Mouse (Mus musculus): ENCODE results near the gene Sqstm1. TPM values are rescaled to one million over a fixed set of nuclear protein-coding genes. Genes with fewer than 3 reads are reported as not detected.

Gene Sqstm1
- total and polyA plus RNA-seq, 2 experiments from 2014 or later = 330 to 413 TPM

DNA sequence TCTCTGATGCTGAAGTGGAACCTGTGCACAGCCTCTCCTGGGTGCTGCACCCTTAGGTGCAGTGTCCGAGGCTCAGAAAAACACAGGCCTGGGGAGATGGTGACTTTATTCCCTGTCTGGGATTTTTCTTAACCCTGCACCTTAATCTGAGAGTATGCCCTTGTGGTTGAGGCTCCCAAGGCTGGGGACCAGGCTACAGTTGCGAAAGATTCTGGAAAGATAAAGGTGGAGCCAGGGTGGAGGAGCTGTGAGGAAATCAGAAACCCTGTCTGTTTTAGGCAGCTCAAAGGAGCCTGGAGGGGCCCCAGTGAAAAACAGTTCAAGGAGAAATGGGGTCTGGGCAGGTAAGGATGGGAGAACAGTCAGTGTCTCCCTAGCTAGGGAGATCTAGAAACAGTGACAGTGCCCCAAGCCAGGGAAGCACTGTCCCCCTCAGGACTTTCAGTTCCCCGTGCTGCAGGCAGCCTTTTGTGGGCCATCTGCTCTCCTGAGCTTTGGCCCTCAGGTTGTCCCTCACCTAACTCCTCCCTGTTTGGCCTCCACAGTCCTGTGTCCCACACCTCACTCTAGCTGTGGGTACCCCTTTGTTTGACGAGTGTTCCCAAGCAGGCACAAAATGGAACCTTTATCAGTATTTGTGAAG is 6.2 kb upstream of the Sqstm1 start:
- H3K4me2 ChIP-seq (ENCODE audit: low read depth) = no peak overlapping the region
- no peak overlapping the region for H3K27ac ChIP-seq (ENCODE audit: low read depth, low read length)
- H3K9ac ChIP-seq = no peak overlapping the region
- H3K4me3 ChIP-seq (ENCODE audit: low read depth, low read length) = no peak overlapping the region
- H3K9me3 ChIP-seq (ENCODE audit: low read length) = no peaks in the 10 kb centered on the region
- ATAC-seq (no peak), DNase-seq (no peak)
- no peaks in the 10 kb centered on the region for H3K27me3 ChIP-seq (ENCODE audit: insufficient read depth, low read length)
- 75% methylated on average over 4 of the region's 4 CpGs for WGBS
- 0 out of 2 replicates have a peak, but pooled peaks cover 5% of the 10 kb centered on the region for H3K36me3 ChIP-seq (ENCODE audit: insufficient read depth)
- H3K4me1 ChIP-seq (ENCODE audit: insufficient read depth) = 0 out of 2 replicates have a peak, but pooled peaks cover 3% of the 10 kb centered on the region
- TF ChIP-seq CTCF (IDR thresholded peaks at IDR 0.05; ENCODE audit: low read depth) = no peak

GRCm38 (mm10) chr11:50215633-50216032 is 5.0 kb upstream of the Sqstm1 start:
- H3K4me3 ChIP-seq (ENCODE audit: low read depth, low read length) = no peak overlapping the region
- H3K4me1 ChIP-seq (ENCODE audit: insufficient read depth) = peaks cover 8% of the 10 kb centered on the region; the same call in 1 of the 2 replicates
- H3K36me3 ChIP-seq (ENCODE audit: insufficient read depth) = 0 out of 2 replicates have a peak, but pooled peaks cover 2% of the 10 kb centered on the region
- DNase-seq = no peak
- no peak overlapping the region; the same call in 1 of the 2 replicates for H3K4me2 ChIP-seq (ENCODE audit: low read depth)
- WGBS = 29% methylated on average over 9 of the region's 9 CpGs
- H3K27me3 ChIP-seq (ENCODE audit: insufficient read depth, low read length) = no peaks in the 10 kb centered on the region
- H3K9me3 ChIP-seq (ENCODE audit: low read length) = no peaks in the 10 kb centered on the region
- TF ChIP-seq CTCF (IDR thresholded peaks at IDR 0.05; ENCODE audit: low read depth) = no peak
- no peak for ATAC-seq
- no peak overlapping the region for H3K27ac ChIP-seq (ENCODE audit: low read depth, low read length)
- H3K9ac ChIP-seq = no peak overlapping the region

- Histone ChIP-seq H3K27ac (ENCODE audit: low read depth, low read length) (no peak overlapping the region), H3K9ac (no peak overlapping the region), H3K4me1 (ENCODE audit: insufficient read depth) (peaks cover 8% of the 10 kb centered on the region; the same call in 1 of the 2 replicates), H3K36me3 (ENCODE audit: insufficient read depth) (no peaks in the 10 kb centered on the region), H3K27me3 (ENCODE audit: insufficient read depth, low read length) (no peaks in the 10 kb centered on the region), H3K4me2 (ENCODE audit: low read depth) (no peak overlapping the region), H3K4me3 (ENCODE audit: low read depth, low read length) (no peak overlapping the region), H3K9me3 (ENCODE audit: low read length) (no peaks in the 10 kb centered on the region)
- ATAC-seq (no peak), DNase-seq (no peak)
- no peak for TF ChIP-seq CTCF (IDR thresholded peaks at IDR 0.05; ENCODE audit: low read depth)
- WGBS = 93% methylated on average over 6 of the region's 6 CpGs
Measured at GRCm38 (mm10) chr11:50214631-50215030, 4.0 kb upstream of the Sqstm1 start.

GRCm38 (mm10) chr11:50212848-50213758 is 2.5 kb upstream of the Sqstm1 start:
- no peak overlapping the region for H3K27ac ChIP-seq (ENCODE audit: low read depth, low read length)
- ATAC-seq = no peak
- H3K9ac ChIP-seq = no peak overlapping the region
- H3K9me3 ChIP-seq (ENCODE audit: low read length) = no peaks in the 10 kb centered on the region
- H3K36me3 ChIP-seq (ENCODE audit: insufficient read depth) = no peaks in the 10 kb centered on the region
- no peak overlapping the region for H3K4me3 ChIP-seq (ENCODE audit: low read depth, low read length)
- no peak overlapping the region for H3K4me2 ChIP-seq (ENCODE audit: low read depth)
- no peak for TF ChIP-seq CTCF (IDR thresholded peaks at IDR 0.05; ENCODE audit: low read depth)
- no peak for DNase-seq
- WGBS = 62% methylated on average over 11 of the region's 11 CpGs
- H3K27me3 ChIP-seq (ENCODE audit: insufficient read depth, low read length) = no peaks in the 10 kb centered on the region
- H3K4me1 ChIP-seq (ENCODE audit: insufficient read depth) = peaks cover 15% of the 10 kb centered on the region; the same call in 1 of the 2 replicates

DNA sequence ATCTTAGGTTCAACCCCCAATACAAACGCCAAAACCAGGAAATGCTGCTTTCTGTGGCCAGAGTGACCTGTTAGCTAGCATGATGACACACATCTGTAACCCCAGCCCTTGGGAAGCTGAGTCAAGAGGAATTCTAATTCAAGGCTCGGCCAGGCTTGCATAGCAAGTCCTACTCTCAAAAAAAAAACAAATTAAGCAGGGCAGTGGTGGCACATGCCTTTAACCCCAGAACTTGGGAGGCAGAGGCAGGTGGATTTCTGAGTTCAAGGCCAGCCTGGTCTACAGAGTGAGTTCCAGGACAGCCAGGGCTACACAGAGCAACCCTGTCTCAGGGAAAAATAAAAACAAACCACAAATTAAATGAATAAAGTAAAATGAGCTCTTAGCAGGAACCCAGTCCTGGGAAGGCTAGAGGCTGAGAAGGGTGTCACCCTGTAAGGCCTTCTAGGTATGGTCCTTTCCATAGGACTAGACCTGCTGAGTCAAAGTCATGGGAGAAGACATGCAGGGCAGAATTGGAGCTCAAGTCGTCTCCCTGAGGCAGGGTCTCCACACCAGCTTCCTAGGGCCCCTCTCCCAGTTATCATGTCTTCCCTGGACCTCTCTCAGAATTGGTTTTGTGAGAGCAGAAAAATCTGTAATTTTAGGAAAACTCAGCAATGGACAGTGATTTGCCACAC is 1.6 kb upstream of the Sqstm1 start:
- no peak for ATAC-seq
- H3K27ac ChIP-seq (ENCODE audit: low read depth, low read length) = no peak overlapping the region
- TF ChIP-seq CTCF (IDR thresholded peaks at IDR 0.05; ENCODE audit: low read depth) = no peak

GRCm38 (mm10) chr11:50211322-50212059 is 864 bp upstream of the Sqstm1 start:
- WGBS = 94% methylated on average over 3 of the region's 3 CpGs
- Histone ChIP-seq H3K4me3 (ENCODE audit: low read depth, low read length) (peak overlapping the region; percentile 99), H3K27me3 (ENCODE audit: insufficient read depth, low read length) (no peaks in the 10 kb centered on the region), H3K9ac (peak overlapping the region; percentile 100; the same call in 1 of the 2 replicates), H3K9me3 (ENCODE audit: low read length) (no peaks in the 10 kb centered on the region), H3K4me2 (ENCODE audit: low read depth) (peak overlapping the region; percentile 59), H3K27ac (ENCODE audit: low read depth, low read length) (peak overlapping the region; percentile 99), H3K4me1 (ENCODE audit: insufficient read depth) (peaks cover 15% of the 10 kb centered on the region; the same call in 1 of the 2 replicates), H3K36me3 (ENCODE audit: insufficient read depth) (peaks cover 12% of the 10 kb centered on the region)
- no peak for ATAC-seq
- no peak for TF ChIP-seq CTCF (IDR thresholded peaks at IDR 0.05; ENCODE audit: low read depth)
- no peak for DNase-seq

More for the DNA sequence above, 1.6 kb upstream of the Sqstm1 start:
- H3K9me3 ChIP-seq (ENCODE audit: low read length) = no peaks in the 10 kb centered on the region
- no peak for DNase-seq
- no peak overlapping the region for H3K4me3 ChIP-seq (ENCODE audit: low read depth, low read length)
- no peak overlapping the region for H3K4me2 ChIP-seq (ENCODE audit: low read depth)
- H3K9ac ChIP-seq = no peak overlapping the region
- peaks cover 6% of the 10 kb centered on the region; the same call in 1 of the 2 replicates for H3K36me3 ChIP-seq (ENCODE audit: insufficient read depth)
- H3K4me1 ChIP-seq (ENCODE audit: insufficient read depth) = peaks cover 15% of the 10 kb centered on the region; the same call in 1 of the 2 replicates
- 74% methylated on average over 3 of the region's 3 CpGs for WGBS
- H3K27me3 ChIP-seq (ENCODE audit: insufficient read depth, low read length) = no peaks in the 10 kb centered on the region
